Mouse (Mus musculus) urinary bladder, postnatal 14 days (tissue): ENCODE measurements at regions not wholly inside any gene's neighbourhood (a gene's known extent, or its start where the extent isn't known, plus 50 kb on each side); places are given as distances from the start of the nearest gene placed in this dataset.
"Not testable (repeated sequence)": the region's sequence is repeated elsewhere in the genome, so short reads cannot be mapped to it uniquely, and the experiment has no call there.

ENCODE experiments used
- DNase-seq: peaks from one replicate; pipeline ENCODE4 v3.0.0; 2021; ENCODE audit warnings: low spot score

GRCm38 (mm10) chr17:4024384-4024783, 328.3 kb upstream of the Nox3 start:
- DNase-seq, result no peak

- no peak for DNase-seq
These were observed 333.1 kb upstream of the Nox3 start for GRCm38 (mm10) chr17:4029202-4029601.

DNA sequence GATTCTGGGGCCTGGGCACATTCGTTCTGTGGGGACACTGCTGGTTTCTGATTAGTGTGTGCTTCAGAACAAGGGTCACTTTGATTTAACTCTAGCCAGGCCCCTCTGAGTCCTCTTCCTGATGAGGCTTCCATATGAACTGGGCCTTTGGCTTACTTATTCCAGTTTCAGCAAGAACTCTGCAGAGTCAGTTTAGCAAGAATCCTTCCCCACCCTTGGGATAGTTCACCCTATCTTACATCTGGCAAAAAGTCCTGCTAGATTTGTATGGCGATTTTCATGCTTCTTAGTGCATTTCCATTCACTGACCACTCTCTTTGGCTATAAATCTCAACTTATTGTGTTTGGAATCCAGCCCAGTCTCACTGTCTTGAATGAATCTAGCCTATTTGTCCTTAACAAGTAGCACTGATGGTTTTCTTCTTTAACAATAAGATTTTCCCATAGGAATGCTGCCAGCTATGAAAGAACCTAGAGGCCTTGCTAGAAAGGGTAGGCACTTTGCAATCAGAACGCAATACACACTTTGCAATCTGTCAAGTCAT, 338.8 kb upstream of the Nox3 start:
- DNase-seq, result no peak

DNA sequence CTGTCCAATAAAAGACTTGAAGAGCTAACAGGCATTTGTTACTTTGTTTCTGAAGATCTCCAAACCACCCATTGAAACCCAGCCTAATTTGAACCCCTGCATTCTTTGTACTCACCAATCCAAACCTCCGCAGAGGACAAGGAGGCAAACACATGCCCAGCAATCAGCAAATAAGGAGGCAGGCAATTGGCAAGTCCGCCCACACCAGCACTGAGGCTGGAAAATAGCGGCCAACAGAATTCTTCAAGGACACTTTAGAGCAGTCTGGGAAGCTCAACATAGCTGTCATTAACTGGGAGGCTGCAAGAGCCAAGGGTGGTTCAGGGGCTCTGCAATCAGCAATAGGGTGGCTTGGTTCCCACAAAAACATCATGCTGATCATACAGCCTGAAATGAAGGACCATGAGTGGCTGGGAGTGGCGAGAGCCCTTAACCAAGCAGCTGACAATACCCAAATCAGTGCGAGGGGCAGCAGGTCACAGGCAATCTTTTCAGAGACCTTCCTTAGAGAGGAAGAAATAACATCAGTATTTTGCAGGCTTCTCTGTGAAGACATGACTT, 344.1 kb upstream of the Nox3 start:
- no peak for DNase-seq

DNA sequence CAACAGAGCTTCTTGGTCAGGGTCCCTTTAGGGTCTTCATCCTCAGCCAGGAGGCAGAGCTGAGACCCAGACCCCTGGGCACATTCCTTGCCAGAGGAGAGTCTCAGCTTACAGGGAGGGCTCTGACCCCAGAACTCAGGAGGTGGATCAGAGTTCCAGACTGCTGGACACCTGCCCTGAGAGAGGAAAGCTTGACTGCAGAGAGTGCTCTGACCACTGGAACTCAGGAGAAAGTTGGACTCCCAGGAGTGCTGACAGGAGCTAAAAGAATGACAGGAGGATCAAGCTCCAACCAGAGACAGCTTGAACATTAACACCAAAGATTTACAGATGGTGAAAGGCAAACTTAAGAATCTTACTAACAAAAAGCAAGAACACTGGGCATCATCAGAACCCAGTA, 364.1 kb upstream of the Nox3 start:
- DNase-seq, result not testable (repeated sequence)

GRCm38 (mm10) chr17:4073381-4073780, 377.3 kb upstream of the Nox3 start:
- DNase-seq, result no peak

GRCm38 (mm10) chr17:4080564-4080963, 384.5 kb upstream of the Nox3 start:
- no peak for DNase-seq

- no peak for DNase-seq
These were observed 398.6 kb upstream of the Nox3 start for GRCm38 (mm10) chr17:4094621-4095020.

- DNase-seq, result no peak
These were observed 407.3 kb upstream of the Nox3 start for GRCm38 (mm10) chr17:4103321-4103720.

- DNase-seq, result no peak
These were observed 413.2 kb upstream of the Nox3 start for GRCm38 (mm10) chr17:4109263-4109662.

DNA sequence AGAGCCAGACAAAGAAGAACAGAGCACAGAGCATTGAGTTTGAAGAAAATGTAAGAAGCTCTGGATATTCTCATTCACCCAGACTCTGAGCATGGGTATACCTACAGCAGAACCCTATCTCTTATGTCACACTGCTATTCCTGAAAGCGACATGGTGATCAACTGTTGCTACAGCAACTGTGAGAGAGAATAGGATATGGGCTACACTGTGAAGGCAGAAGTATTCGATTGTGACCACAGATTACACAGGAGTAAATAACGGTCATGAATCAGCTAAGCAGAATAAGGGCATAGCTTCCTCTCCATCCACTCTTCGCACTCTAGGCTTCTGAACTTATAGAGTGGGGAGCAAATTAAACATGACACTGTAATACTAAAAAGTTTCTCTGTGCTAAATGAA, 417.0 kb upstream of the Nox3 start:
- no peak for DNase-seq

- no peak for DNase-seq
These were observed 420.4 kb upstream of the Nox3 start for GRCm38 (mm10) chr17:4116476-4116875.

DNA sequence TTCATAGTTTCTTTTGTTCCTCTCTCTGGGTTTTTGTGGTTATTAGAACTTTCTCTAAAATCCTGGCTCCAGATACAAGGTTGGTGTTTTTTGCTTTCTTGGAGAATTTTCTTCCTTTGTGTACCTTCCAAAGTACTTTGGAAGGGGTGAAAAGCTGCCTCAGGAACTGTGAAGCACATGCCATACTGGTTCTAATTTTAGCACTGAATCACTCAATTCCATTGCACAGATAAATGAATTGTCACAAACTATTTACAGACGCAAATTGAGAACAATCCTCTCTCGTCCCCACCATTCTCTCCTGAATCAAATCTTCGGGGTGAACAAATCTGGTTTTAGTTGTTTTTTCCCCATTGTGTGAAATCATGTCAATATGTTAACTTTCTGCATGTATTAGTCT, 437.6 kb upstream of the Nox3 start:
- DNase-seq, result no peak

- no peak for DNase-seq
These were observed 467.4 kb upstream of the Nox3 start for GRCm38 (mm10) chr17:4163502-4163901.

GRCm38 (mm10) chr17:4173951-4174361, 477.9 kb upstream of the Nox3 start:
- no peak for DNase-seq

DNA sequence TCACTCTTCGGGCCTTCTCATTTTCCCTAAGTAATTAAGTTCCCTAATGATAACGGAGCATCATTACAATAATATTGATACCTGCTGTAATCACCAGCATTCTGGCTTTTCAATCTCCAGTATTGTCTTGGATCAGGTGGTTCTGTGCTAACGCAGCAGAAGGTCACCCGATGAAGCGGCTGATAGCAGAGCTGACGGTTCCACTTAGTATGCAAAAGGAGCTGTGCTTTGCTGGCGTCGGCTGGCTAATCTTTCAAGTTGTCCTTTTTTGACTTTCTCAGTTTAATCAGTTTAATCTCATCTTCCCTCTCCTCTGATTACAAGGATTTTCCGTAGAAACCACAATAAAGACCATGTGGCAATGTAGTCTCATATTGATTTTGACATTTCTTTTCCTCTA, 478.9 kb upstream of the Nox3 start:
- DNase-seq, result no peak

DNA sequence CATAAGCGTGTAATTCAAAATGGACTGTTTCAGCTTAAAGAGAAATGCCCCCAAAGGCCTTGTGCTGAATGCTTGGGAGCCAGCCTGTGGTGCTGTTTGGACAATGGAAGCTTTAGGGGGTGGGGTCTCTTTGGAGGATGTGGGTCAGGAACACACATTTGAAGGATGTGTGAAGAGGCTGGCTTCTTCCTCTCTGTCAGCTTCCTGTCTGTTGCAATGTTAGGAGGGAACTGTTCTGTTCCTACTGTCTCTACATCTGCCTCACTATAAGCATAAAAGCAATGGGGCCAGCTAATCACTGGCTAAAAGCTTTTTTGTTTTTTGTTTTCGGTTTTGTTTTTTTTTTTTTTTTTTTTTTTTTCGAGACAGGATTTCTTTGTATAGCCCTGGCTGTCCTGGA, 480.5 kb upstream of the Nox3 start:
- no peak for DNase-seq

DNA sequence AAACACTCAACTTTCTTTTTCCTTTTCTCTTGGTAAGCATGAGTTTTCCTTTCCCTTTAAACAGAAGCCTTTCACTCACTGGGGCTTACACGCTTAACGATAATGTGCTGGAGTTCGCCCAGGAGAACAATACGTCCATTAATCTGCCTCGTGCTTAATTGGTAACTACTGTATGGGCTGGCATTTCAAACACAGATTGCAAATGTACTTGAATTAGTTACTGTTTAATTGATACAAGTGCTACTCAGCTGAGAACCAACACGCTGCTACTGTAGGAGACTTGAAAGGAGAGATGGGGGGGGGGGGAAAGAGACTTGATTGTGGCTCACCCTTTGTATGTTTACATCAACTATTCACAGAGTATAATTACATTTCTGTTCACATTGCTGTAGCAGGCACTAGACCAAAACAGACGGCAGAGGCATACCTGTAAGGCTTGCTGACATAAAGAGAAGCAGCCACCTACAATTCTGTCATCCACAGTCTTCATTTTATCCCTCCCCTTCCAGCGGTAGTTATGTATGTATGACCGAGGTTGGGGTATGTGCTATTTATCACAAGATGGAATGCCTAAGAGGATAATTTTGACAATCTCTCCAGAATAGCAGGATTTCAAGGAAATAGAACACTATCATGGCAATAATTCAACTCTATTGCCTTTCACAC, 481.6 kb upstream of the Nox3 start:
- DNase-seq, result no peak

DNA sequence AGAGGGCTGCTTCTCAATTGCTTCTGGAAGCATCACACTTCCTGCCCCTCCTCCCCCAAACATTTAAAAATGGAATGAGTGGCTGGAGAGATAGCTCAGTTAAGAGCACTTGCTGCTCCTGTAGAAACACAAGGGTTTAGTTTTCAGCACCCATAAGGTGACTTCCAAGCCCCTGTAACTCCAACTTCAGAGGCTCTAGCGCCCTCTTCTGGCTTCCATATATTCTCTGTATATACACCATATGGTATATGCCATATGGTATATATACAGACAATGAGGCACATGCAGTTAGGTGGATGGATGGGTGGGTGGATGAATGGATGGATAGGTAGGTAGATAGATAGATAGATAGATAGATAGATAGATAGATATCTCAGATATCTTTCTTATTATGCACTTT, 483.2 kb upstream of the Nox3 start:
- DNase-seq, result no peak

DNA sequence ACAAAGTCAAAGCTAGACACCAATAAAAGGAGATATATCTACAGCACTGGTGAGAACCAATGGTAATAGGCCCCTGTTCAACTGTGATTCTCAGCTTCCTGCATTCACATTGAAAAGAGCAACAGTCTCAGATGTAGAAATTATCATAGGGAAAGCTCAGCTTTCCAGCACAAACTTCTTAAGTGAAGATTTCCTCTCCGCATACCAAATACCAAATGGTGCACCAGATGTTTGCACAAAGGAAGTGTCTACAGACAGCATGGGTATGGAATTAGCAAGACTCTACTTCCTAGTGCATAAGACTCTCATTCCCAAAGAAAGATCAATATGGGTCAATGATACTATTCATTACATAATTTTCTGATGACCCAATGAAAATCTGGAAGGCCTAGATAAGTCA, 486.0 kb upstream of the Nox3 start:
- no peak for DNase-seq

DNA sequence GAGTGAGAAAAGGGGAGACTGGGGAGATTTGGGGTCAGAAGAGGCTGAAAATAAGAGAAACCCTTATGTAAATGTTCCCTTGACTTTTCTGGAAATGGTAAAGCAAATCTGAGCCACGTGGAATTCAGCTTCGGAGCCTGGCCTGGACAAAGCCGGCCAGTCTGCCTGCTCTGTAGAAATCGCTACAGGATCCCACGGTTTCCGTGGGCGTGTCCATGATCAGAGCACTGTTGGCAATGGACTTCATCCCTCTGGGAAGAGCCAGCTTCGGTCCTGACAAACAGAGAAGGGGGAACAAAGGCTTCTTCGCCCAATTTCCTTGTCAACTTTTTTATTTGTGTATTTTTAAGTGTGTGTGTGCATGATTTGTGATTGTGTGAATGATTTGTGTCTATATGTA, 490.7 kb upstream of the Nox3 start:
- DNase-seq, result no peak

GRCm38 (mm10) chr17:4187606-4188005, 491.5 kb upstream of the Nox3 start:
- no peak for DNase-seq

- no peak for DNase-seq
These were observed 500.9 kb upstream of the Nox3 start for GRCm38 (mm10) chr17:4196793-4197448.

DNA sequence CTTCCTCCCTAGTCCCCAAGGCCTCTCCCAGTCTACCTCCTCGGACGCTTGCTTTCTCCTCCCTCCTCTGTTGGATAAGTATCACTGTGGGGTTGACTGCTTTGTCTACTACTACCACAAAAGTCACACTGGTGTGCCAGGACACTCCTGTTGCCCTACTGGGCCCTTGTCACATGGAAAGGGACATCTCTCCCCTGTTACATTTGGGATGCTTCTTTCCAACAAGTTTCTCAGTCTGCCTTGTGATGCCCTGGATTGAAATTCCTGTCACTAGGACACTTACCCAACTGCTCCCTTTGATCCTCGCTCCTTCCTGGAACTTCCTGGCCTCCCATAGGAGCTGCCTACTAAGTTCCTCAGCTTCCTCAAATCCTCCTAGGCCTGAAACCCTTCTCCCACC, 501.9 kb upstream of the Nox3 start:
- DNase-seq, result no peak
